ENCODE assay signal across 10 mouse cellular contexts in genomic region chr11:5650321-5650720, GRCm38 (mm10).
DNase-seq lines count a peak whose midpoint lies in the region; ATAC-seq and TF ChIP-seq lines count a peak whose summit lies in the region.
"Had no signal": no experiment of that assay in that cellular context is flagged by ENCODE, and none has a peak within 500 bp of the region (broad histone marks: within the 10 kb centered on the region; RNA-seq: fewer than 3 reads in every experiment).

No protein-coding gene starts in this region.

- no peak overlapping the region for H3K9ac ChIP-seq in CH12.LX (ENCODE audit: insufficient read depth, low read depth)
- H3K9ac ChIP-seq: heart, embryonic 15.5 days had no signal

- intact Hi-C loops in left cerebral cortex, postnatal 4 days (cut with DNase I): no loop called here

- ATAC-seq in megakaryocyte progenitor cell, adult 5-6 weeks (replicated peaks; ENCODE audit: poor library complexity): peak; percentile 57; the same call in 1 of the 2 replicates

- TF ChIP-seq CTCF in CH12.LX (conservative IDR thresholded peaks at IDR 0.05 in 1 of 2, IDR thresholded peaks at IDR 0.05 in 1 of 2; ENCODE audit: low read depth in 2 of 2, low read length in 2 of 2): peak; percentile 39 to 74

- TF ChIP-seq RAD21 in CH12.LX (IDR thresholded peaks at IDR 0.05; ENCODE audit: low read depth, low read length): peak; percentile 66

- H3K4me3 ChIP-seq in CH12.LX (replicated peaks in 1 of 3; ENCODE audit: low read depth in 2 of 3, low read length in 2 of 3, poor library complexity in 1 of 3): no peak overlapping the region
- H3K4me3 ChIP-seq: heart, embryonic 15.5 days; megakaryocyte, embryonic 14.5 days had no signal

- TF ChIP-seq EP300 in CH12.LX (IDR thresholded peaks at IDR 0.05; ENCODE audit: low read length): no peak

- no peaks in the 10 kb centered on the region for H3K36me3 ChIP-seq in CH12.LX (replicated peaks in 1 of 2; ENCODE audit: control insufficient read depth in 1 of 2, insufficient read depth in 1 of 2, low read length in 1 of 2)
- H3K36me3 ChIP-seq: heart, embryonic 15.5 days had no signal

- DNase-seq in adrenal gland, postnatal 10 days: peak; percentile 8
- DNase-seq in adrenal gland, adult 8-10 months: no peak
- peak; percentile 4 to 33 for DNase-seq in kidney, postnatal 36 days
- no peak for DNase-seq in kidney, postnatal 14 days
- peak; percentile 39 for DNase-seq in CH12.LX (ENCODE audit: extremely low read depth)
- no peak for DNase-seq in adrenal gland, adult 2 months
- DNase-seq in left cerebral cortex, postnatal 4 days: no peak

- no peak for TF ChIP-seq POLR2A in CH12.LX (IDR thresholded peaks at IDR 0.05; ENCODE audit: low read depth, low read length)

- H3K27ac ChIP-seq in CH12.LX (ENCODE audit: insufficient read depth, low read depth): no peak overlapping the region
- H3K27ac ChIP-seq: heart, embryonic 15.5 days had no signal

- no peak overlapping the region for H3K4me2 ChIP-seq in CH12.LX (ENCODE audit: insufficient read depth, low read depth, poor library complexity, severe bottlenecking)
- H3K4me2 ChIP-seq: heart, embryonic 15.5 days had no signal

- dilution Hi-C loops in CH12.LX (cut with MboI; ENCODE audit: extremely low pct_ligation_motif_present, extremely low pct_unique_long_range_greater_than_20kb, low sequenced_read_pairs): no loop called here

- H3K4me1 ChIP-seq in CH12.LX (ENCODE audit: control insufficient read depth in 1 of 2, insufficient read depth in 2 of 2): no peaks in the 10 kb centered on the region
- H3K4me1 ChIP-seq: heart, embryonic 15.5 days had no signal

- no peaks in the 10 kb centered on the region for H3K79me2 ChIP-seq in CH12.LX (replicated peaks; ENCODE audit: control insufficient read depth, extremely low read depth, insufficient read depth, poor library complexity, severe bottlenecking)

- H3K9me3 ChIP-seq in CH12.LX (replicated peaks; ENCODE audit: low read length): no peaks in the 10 kb centered on the region
- H3K9me3 ChIP-seq: heart, embryonic 15.5 days; megakaryocyte, embryonic 14.5 days had no signal

- in situ Hi-C loops in CH12.LX (cut with MboI; ENCODE audit: low pct_ligation_motif_present, low pct_unique_long_range_greater_than_20kb, low sequenced_read_pairs): no loop called here

- no peaks in the 10 kb centered on the region for H3K27me3 ChIP-seq in CH12.LX (replicated peaks)
- H3K27me3 ChIP-seq: heart, embryonic 15.5 days had no signal

TF ChIP-seq in CH12.LX, 34 proteins besides CTCF, POLR2A, EP300 and RAD21:
- TF ChIP-seq MYC (IDR thresholded peaks at IDR 0.05; ENCODE audit: low read depth, low read length) (peak; percentile 76), ZC3H11A (IDR thresholded peaks at IDR 0.05; ENCODE audit: low read depth, low read length) (peak; percentile 40), USF1 (IDR thresholded peaks at IDR 0.05; ENCODE audit: low read depth, low read length) (no peak), MXI1 (IDR thresholded peaks at IDR 0.05; ENCODE audit: low read depth, low read length) (no peak), SMC3 (IDR thresholded peaks at IDR 0.05; ENCODE audit: low read depth, low read length) (peak; percentile 66)

Comparison
In these comparisons a context has a peak if more than half of its experiments do, and no peak if none do; other contexts are left out.
1. DNase-seq: peak in adrenal gland, postnatal 10 days (single experiment), kidney, postnatal 36 days (2 of 2) and CH12.LX (single experiment); none in adrenal gland, adult 8-10 months (single experiment), kidney, postnatal 14 days (single experiment), adrenal gland, adult 2 months (single experiment) and left cerebral cortex, postnatal 4 days (single experiment).